Mouse (Mus musculus) lung, postnatal 25 days (tissue): ENCODE measurements around the gene Aamp.

ENCODE experiments used
- DNase-seq: peaks from one replicate; pipeline ENCODE4 v3.0.0; 2022; ENCODE audit warnings: low spot score

Gene Aamp

GRCm38 (mm10) chr1:74281886-74282285, 2.7 kb downstream of the Aamp start:
- DNase-seq = no peak

- DNase-seq = no peak
Observed at GRCm38 (mm10) chr1:74281372-74281771, 3.2 kb downstream of the Aamp start.

DNA sequence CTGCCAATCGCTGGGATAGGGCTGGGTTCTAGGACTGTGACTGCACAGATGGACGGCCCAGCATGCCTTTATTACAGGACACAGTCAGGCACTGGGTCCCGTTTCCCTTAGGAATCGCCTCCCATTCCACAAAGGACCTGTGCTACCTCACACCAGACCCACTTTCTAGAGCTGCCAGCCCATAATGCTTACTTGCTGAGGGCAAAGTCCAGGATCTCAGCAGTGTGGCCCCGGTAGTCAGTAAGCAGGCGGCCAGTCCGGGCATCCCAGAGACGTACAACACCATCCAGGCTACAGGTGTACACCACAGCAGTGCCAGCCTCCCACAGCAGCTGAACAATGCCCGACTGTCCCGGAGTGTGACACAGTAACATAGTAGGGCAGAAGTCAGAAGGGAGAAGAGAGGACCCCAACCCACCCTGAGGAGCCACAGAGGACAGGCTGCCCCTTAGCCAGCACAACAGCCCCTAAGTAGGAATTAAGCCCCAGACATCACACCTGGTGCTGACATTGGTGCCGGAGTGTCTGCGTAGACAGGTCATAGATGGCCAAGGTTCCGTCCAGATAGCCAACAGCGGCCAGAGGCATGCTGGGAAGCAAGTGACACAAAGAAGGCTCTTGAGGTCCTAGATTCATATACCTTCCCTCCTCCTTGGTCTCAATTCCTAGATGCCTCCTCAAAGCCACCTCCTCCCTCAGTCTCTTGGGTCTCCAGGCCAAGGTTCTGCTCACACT, 3.8 kb downstream of the Aamp start:
- no peak for DNase-seq

- no peak for DNase-seq
Observed at GRCm38 (mm10) chr1:74278988-74279387, 5.5 kb downstream of the Aamp start.

DNA sequence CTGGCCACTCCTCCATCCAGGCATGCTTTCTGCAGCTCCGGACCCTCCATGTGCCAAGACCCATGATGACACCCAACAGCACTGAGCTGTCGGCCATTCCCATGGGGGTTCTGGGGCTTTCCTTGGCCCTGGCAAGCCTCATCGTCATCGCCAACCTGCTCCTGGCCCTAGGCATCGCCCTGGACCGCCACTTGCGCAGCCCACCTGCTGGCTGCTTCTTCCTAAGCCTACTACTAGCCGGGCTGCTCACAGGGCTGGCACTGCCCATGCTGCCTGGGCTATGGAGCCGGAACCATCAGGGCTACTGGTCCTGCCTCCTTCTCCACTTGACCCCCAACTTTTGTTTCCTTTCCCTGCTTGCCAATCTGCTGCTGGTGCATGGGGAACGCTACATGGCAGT, 6.0 kb downstream of the Aamp start, which contains the start of gene Gpbar1:
Gpbar1 (plus strand) TSS at position 13 of the 400 bp plus-strand sequence.
- DNase-seq = no peak

DNA sequence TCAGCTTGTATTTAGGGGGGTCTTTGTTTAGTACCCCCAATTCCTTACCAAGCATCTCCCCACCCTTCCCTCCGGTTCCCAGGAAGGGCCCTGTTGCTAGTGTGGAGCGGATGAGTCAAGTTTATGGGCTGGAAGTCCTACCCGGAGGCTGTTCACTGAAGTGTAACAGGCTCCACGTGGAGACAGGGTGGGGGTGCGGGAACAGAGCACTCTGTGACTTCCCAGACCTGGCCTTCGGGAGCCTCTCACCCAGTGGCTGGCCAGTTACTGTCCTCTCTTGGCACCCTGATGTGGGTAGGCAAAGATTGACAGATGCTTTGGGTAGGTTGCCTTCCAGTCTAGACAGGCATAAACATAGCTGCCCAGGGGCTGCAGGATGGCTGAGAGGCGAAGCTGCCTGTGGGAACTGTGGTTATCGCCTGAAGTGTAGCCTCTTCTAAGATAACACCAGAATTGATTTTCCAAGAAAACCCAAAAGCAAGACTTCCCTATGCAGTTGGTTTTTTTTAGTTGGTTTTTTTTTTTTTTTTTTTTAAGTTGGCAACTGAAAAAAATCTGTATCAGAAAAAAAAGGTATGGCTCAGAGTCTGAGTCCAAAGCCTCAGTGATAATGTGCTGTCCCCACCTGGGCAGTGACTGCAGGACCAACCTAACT, 6.5 kb downstream of the Aamp start:
- DNase-seq = no peak

- DNase-seq = no peak
Observed at GRCm38 (mm10) chr1:74277041-74277440, 7.5 kb downstream of the Aamp start.

- DNase-seq = no peak
Observed at GRCm38 (mm10) chr1:74275015-74275414, 9.5 kb downstream of the Aamp start.

- DNase-seq = no peak
Observed at GRCm38 (mm10) chr1:74271659-74272058, 12.9 kb downstream of the Aamp start.

DNA sequence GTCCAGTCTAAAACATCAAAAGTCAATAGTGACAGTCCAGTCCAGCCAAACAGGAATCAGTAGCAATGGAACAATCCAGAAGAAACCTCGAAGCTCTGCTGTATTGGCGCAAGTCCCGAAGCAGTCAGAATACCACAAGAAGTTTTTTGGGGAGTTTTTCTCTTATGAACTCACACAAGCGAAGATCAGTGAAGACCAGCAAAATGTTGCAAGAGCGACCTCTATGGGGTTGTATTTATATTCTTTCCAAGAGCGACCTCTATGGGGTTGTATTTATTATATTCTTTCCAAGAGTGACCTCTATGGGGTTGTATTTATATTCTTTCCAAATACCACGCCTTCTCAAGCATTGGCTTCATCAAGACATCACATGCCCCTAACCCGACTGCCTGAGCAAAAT, 15.8 kb downstream of the Aamp start:
- DNase-seq = no peak

GRCm38 (mm10) chr1:74262510-74262909, 22.0 kb downstream of the Aamp start:
- DNase-seq = no peak

DNA sequence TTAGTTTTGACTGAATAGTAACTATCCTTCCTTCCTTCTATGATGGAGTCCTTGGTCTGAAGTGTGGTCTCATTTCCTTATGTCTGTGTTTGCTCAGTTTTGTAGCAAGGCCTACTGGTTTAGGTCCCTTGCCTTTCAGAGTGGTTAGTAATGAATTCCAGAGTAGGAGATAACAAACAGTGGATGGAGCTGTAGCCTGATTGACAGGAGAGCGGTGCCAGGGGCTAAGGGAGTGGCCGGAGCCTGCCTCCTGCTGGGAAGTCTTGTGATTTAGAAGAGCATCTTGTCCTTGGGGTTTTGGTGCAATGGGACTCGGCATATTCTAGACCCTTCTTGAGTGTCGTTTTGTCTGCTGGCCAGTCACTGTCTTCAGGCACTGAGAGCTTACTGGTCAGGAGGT, 27.8 kb downstream of the Aamp start:
- no peak for DNase-seq

- no peak for DNase-seq
Observed at GRCm38 (mm10) chr1:74255704-74256345, 28.7 kb downstream of the Aamp start.

GRCm38 (mm10) chr1:74250096-74250495, 34.4 kb downstream of the Aamp start:
- DNase-seq = no peak

DNA sequence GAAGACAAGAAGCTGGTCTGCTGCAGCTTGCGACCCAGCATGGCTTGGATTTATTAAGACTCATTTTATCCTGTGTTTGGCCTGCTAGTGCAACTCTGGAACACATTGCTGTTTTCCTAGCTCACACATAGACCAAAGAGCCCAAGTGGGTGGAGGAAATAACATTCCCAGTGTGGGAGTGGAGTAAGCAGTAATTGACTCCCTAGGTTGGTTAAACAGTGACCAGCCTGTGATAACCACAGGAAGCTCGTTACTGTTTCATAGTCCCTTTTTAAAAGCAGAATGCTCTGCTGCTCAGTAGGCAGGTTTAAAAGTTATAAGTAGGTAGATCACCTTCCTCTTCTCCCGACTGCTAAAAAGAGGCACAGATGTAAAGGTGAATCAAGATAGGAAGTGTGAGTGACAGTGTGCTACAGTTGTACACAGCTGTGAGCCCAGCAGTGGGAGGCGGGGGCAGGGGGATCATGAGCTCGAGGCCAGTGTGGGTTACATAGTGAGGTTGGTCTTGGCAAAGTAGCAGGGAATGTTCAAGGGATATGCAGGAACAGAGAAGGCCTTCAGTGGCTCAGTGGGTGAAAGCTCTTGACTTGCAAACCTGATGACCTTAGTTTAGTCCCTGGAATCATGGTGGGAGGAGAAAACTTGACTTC, 35.1 kb downstream of the Aamp start:
- DNase-seq = peak; percentile 56

GRCm38 (mm10) chr1:74248799-74249198, 35.7 kb downstream of the Aamp start:
- DNase-seq = peak; percentile 82

- no peak for DNase-seq
Observed at GRCm38 (mm10) chr1:74245525-74245924, 39.0 kb downstream of the Aamp start.

DNA sequence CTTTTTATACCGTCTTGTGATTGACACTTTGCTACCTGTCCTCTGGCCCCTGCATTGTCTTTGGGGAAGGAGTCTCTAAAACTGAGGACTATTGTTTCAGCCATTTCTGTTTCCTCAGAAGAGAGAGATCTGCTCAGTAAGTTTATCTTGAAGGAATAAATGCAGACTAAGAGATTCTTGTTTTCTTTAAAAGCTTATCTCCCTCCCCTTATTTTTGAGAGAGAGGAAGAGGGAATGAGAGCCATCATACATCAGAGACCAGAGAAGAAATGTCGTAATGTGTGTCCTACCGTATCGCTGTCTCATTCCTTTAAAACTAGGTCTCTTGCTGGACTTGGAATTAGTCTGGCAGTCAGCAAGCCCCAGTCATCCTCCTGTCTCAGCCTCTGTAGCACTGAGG, 43.7 kb downstream of the Aamp start:
- no peak for DNase-seq

DNA sequence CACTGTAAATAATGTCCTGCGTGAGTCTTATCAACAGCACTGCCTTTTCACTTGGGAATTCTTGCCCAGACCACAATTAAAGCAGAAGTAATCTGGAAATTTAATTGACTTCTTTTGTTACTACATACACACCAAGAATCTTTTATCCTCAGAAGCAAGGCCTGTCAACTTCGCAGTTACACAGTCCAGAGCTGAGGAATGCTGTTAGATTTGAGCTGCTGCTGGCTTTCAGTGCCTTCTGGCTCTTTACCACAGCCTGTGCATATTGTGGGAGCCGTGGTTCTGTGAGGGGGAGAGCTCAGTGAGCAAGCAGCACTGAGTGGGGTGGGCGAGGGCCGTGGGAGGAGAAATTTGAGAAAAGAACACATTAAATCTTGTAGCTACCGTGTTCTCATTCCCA, 44.2 kb downstream of the Aamp start:
- no peak for DNase-seq

DNA sequence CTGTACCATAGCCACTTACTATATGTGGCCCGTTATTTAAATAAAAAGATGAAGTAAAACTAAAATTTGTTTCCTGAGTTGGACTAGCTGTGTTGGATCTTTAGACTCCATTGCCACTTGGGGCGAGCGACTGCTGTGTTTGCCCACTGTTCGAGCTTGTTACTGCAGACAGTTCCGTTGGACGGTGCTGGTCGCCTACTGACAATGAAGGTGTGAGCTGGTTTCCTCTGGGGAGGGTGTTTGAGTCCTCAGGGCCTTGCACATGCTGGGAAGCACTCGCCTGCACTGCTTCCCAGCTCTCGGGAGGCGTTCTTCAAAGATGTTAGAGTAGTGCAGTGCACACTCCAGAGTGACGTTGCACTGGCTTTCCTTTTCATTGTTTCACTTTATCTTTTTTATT, 44.9 kb downstream of the Aamp start:
- DNase-seq = no peak

GRCm38 (mm10) chr1:74239162-74239561, 45.4 kb downstream of the Aamp start:
- DNase-seq = no peak

GRCm38 (mm10) chr1:74238136-74238535, 46.4 kb downstream of the Aamp start:
- DNase-seq = no peak

- no peak for DNase-seq
Observed at GRCm38 (mm10) chr1:74237671-74238070, 46.9 kb downstream of the Aamp start.
